Comparison of ENCODE assay signal across 12 mouse cellular contexts in genomic region chr9:13303099-13303771, GRCm38 (mm10). TPM values are rescaled to one million over a fixed set of nuclear protein-coding genes. Genes with fewer than 3 reads are reported as not detected.
DNase-seq lines count a peak whose midpoint lies in the region; ATAC-seq and TF ChIP-seq lines count a peak whose summit lies in the region.
"Had no signal": no experiment of that assay in that cellular context is flagged by ENCODE, and none has a peak within 500 bp of the region (broad histone marks: within the 10 kb centered on the region; RNA-seq: fewer than 3 reads in every experiment).

No protein-coding gene starts in this region.

- no peaks in the 10 kb centered on the region for H3K27me3 ChIP-seq in midbrain, embryonic 11.5 days (ENCODE audit: control insufficient read depth, insufficient read depth, low read length)
- H3K27me3 ChIP-seq in midbrain, embryonic 15.5 days (replicated peaks): no peaks in the 10 kb centered on the region
- H3K27me3 ChIP-seq in hindbrain, embryonic 13.5 days: no peaks in the 10 kb centered on the region
- H3K27me3 ChIP-seq in thymus, adult 2 months (ENCODE audit: control insufficient read depth, insufficient read depth, low read length): no peaks in the 10 kb centered on the region

- no peak for TF ChIP-seq CTCF in thymus, adult 2 months (IDR thresholded peaks at IDR 0.05; ENCODE audit: borderline replicate concordance, control insufficient read depth, extremely low read depth, insufficient read depth, low read length, poor library complexity)

- no peak overlapping the region for H3K9ac ChIP-seq in midbrain, embryonic 11.5 days (ENCODE audit: low read length)
- H3K9ac ChIP-seq in midbrain, embryonic 15.5 days: no peak overlapping the region
- no peak overlapping the region; the same call in 1 of the 2 replicates for H3K9ac ChIP-seq in hindbrain, embryonic 13.5 days

- no peak for TF ChIP-seq POLR2A in thymus, adult 2 months (IDR thresholded peaks at IDR 0.05; ENCODE audit: control insufficient read depth, extremely low read depth, insufficient read depth, low read length, poor library complexity)

- H3K4me2 ChIP-seq in midbrain, embryonic 11.5 days: no peak overlapping the region
- H3K4me2 ChIP-seq in midbrain, embryonic 15.5 days: no peak overlapping the region
- H3K4me2 ChIP-seq in hindbrain, embryonic 13.5 days: no peak overlapping the region; the same call in 1 of the 2 replicates

- ATAC-seq in midbrain, embryonic 11.5 days (ENCODE audit: low FRiP score): peak; percentile 49
- no peak for ATAC-seq in midbrain, embryonic 15.5 days (replicated peaks)
- ATAC-seq in hindbrain, embryonic 13.5 days (ENCODE audit: low FRiP score): no peak
- ATAC-seq: inflammation-experienced regulatory T-cells, adult 6 months had no signal

- peaks cover 61% of the 10 kb centered on the region for H3K4me1 ChIP-seq in midbrain, embryonic 11.5 days (ENCODE audit: control insufficient read depth, insufficient read depth, low read length)
- H3K4me1 ChIP-seq in midbrain, embryonic 15.5 days: peaks cover 80% of the 10 kb centered on the region
- peaks cover 82% of the 10 kb centered on the region for H3K4me1 ChIP-seq in hindbrain, embryonic 13.5 days (replicated peaks)
- peaks cover 29% of the 10 kb centered on the region for H3K4me1 ChIP-seq in thymus, adult 2 months (replicated peaks; ENCODE audit: control insufficient read depth, insufficient read depth, low read length)

- no peak overlapping the region for H3K4me3 ChIP-seq in midbrain, embryonic 11.5 days (ENCODE audit: low read depth, low read length)
- no peak overlapping the region for H3K4me3 ChIP-seq in midbrain, embryonic 15.5 days
- H3K4me3 ChIP-seq in hindbrain, embryonic 13.5 days: no peak overlapping the region
- H3K4me3 ChIP-seq in thymus, adult 2 months (ENCODE audit: control insufficient read depth, insufficient read depth, low read length): no peak overlapping the region

- H3K9me3 ChIP-seq in midbrain, embryonic 11.5 days (ENCODE audit: control insufficient read depth, low read length): no peaks in the 10 kb centered on the region
- H3K9me3 ChIP-seq in midbrain, embryonic 15.5 days: no peaks in the 10 kb centered on the region
- no peaks in the 10 kb centered on the region for H3K9me3 ChIP-seq in hindbrain, embryonic 13.5 days

- H3K36me3 ChIP-seq in midbrain, embryonic 11.5 days (ENCODE audit: control insufficient read depth, insufficient read depth, low read length): no peaks in the 10 kb centered on the region
- H3K36me3 ChIP-seq in midbrain, embryonic 15.5 days (replicated peaks): no peaks in the 10 kb centered on the region
- no peaks in the 10 kb centered on the region for H3K36me3 ChIP-seq in hindbrain, embryonic 13.5 days
- H3K36me3 ChIP-seq in thymus, adult 2 months (ENCODE audit: control insufficient read depth, insufficient read depth, low read length): no peaks in the 10 kb centered on the region

- no peak overlapping the region for H3K27ac ChIP-seq in midbrain, embryonic 11.5 days (ENCODE audit: low read depth, low read length)
- no peak overlapping the region for H3K27ac ChIP-seq in midbrain, embryonic 15.5 days
- peak overlapping the region; percentile 64 for H3K27ac ChIP-seq in hindbrain, embryonic 13.5 days
- no peak overlapping the region for H3K27ac ChIP-seq in thymus, adult 2 months (ENCODE audit: control insufficient read depth, insufficient read depth, low read length)

- peak; percentile 80 for DNase-seq in heart, adult 11 months
- no peak for DNase-seq in heart, postnatal 25 days (ENCODE audit: low spot score)
- peak; percentile 89 for DNase-seq in midbrain, embryonic 11.5 days (ENCODE audit: low spot score, missing footprints)
- DNase-seq in retina, postnatal 1 day: peak; percentile 72
- DNase-seq in left cerebral cortex, postnatal 10 days (ENCODE audit: extremely low spot score in 1 of 2, low spot score in 2 of 2): no peak
- no peak for DNase-seq in thymus, adult 2 months
- DNase-seq: kidney, postnatal 14 days; right cerebral cortex, postnatal 25 days; thymus, postnatal 14 days had no signal

- intact Hi-C loops in heart, postnatal 25 days (cut with DNase I): no loop called here
- intact Hi-C loops in left cerebral cortex, postnatal 10 days (cut with DNase I): no loop called here

- WGBS in midbrain, embryonic 11.5 days: 25% methylated on average over 5 of the region's 5 CpGs
- 22% methylated on average over 5 of the region's 5 CpGs for WGBS in midbrain, embryonic 15.5 days
- 19% methylated on average over 5 of the region's 5 CpGs for WGBS in hindbrain, embryonic 13.5 days
- WGBS in thymus, adult 2 months: 90% methylated on average over 5 of the region's 5 CpGs

RNA-seq across cellular contexts. Expression of gene Maml2, which starts 5.5 kb away (rescaled TPM):
- 1 to 10 TPM; 5.0 to 6.4 TPM for total RNA-seq in heart, postnatal 25 days (2021)
- polyA plus RNA-seq in midbrain, embryonic 11.5 days (2014; fragmentation: Nextera tagmentation; extraction: Ambion mirVana): 10.3 and 10.7 TPM in 2 replicates
- polyA plus RNA-seq in midbrain, embryonic 15.5 days (2015; fragmentation: Nextera tagmentation; extraction: Ambion mirVana): 10.0 and 11.0 TPM in 2 replicates
- polyA plus RNA-seq in hindbrain, embryonic 13.5 days (2015; fragmentation: Nextera tagmentation; extraction: Ambion mirVana): 11.3 and 11.4 TPM in 2 replicates
- total RNA-seq in left cerebral cortex, postnatal 10 days (2021): 1 to 10 TPM; 6.7 to 8.5 TPM
- polyA plus RNA-seq in thymus, adult 2 months (2012; rRNA removed): 12.9 and 14.3 TPM in 2 replicates

RNA-seq across cellular contexts. Expression of gene Ccdc82, which starts 56.5 kb away (rescaled TPM):
- total RNA-seq in heart, postnatal 25 days (2021): 1 to 10 TPM; 6.7 to 8.0 TPM
- polyA plus RNA-seq in midbrain, embryonic 11.5 days (2014; fragmentation: Nextera tagmentation; extraction: Ambion mirVana): 12.8 and 16.0 TPM in 2 replicates
- polyA plus RNA-seq in midbrain, embryonic 15.5 days (2015; fragmentation: Nextera tagmentation; extraction: Ambion mirVana): 12.8 and 13.9 TPM in 2 replicates
- 13.5 and 13.7 TPM in 2 replicates for polyA plus RNA-seq in hindbrain, embryonic 13.5 days (2015; fragmentation: Nextera tagmentation; extraction: Ambion mirVana)
- total RNA-seq in left cerebral cortex, postnatal 10 days (2021): 10 to 100 TPM; 12.2 to 13.7 TPM
- 16.3 and 17.8 TPM in 2 replicates for polyA plus RNA-seq in thymus, adult 2 months (2012; rRNA removed)

RNA-seq across cellular contexts. Expression of gene Jrkl, which starts 57.6 kb away (rescaled TPM):
- 1 to 10 TPM; 6.5 to 7.0 TPM for total RNA-seq in heart, postnatal 25 days (2021)
- 9.5 and 9.7 TPM in 2 replicates for polyA plus RNA-seq in midbrain, embryonic 11.5 days (2014; fragmentation: Nextera tagmentation; extraction: Ambion mirVana)
- polyA plus RNA-seq in midbrain, embryonic 15.5 days (2015; fragmentation: Nextera tagmentation; extraction: Ambion mirVana): 11.0 and 11.3 TPM in 2 replicates
- polyA plus RNA-seq in hindbrain, embryonic 13.5 days (2015; fragmentation: Nextera tagmentation; extraction: Ambion mirVana): 12.7 and 12.8 TPM in 2 replicates
- total RNA-seq in left cerebral cortex, postnatal 10 days (2021): 1 to 10 TPM; 9.1 to 9.2 TPM
- polyA plus RNA-seq in thymus, adult 2 months (2012; rRNA removed): 0.73 and 0.97 TPM in 2 replicates

Comparison
In these comparisons a context has a peak if more than half of its experiments do, and no peak if none do; other contexts are left out.
1. DNase-seq: peak in heart, adult 11 months (single experiment), midbrain, embryonic 11.5 days (single experiment) and retina, postnatal 1 day (single experiment); none in heart, postnatal 25 days (single experiment), left cerebral cortex, postnatal 10 days (0 of 2) and thymus, adult 2 months (single experiment).